Mouse (Mus musculus): ENCODE results near the gene Secisbp2. TPM values are rescaled to one million over a fixed set of nuclear protein-coding genes. Genes with fewer than 3 reads are reported as not detected.
"Not testable (repeated sequence)": the region's sequence is repeated elsewhere in the genome, so short reads cannot be mapped to it uniquely, and the experiment has no call there.

The Secisbp2 gene
- polyA plus RNA-seq, 1 experiment from 2014 or later = 32.0 TPM

- Histone ChIP-seq H3K4me3 (peak overlapping the region; percentile 88), H3K4me1 (peaks cover 49% of the 10 kb centered on the region), H3K9me3 (replicated peaks) (no peaks in the 10 kb centered on the region), H3K27ac (replicated peaks) (peak overlapping the region; percentile 98), H3K27me3 (ENCODE audit: low read depth, poor library complexity, severe bottlenecking) (no peaks in the 10 kb centered on the region), H3K36me3 (peaks cover 16% of the 10 kb centered on the region)
- 27% methylated on average over 3 of the region's 3 CpGs for WGBS
- DNase-seq (ENCODE audit: low spot score) = no peak
Measured at GRCm38 (mm10) chr13:51646362-51647027, 5.0 kb upstream of the Secisbp2 start.

GRCm38 (mm10) chr13:51647770-51648169 is 3.7 kb upstream of the Secisbp2 start:
- Histone ChIP-seq H3K4me1 (peaks cover 54% of the 10 kb centered on the region), H3K27me3 (ENCODE audit: low read depth, poor library complexity, severe bottlenecking) (no peaks in the 10 kb centered on the region), H3K9me3 (replicated peaks) (no peaks in the 10 kb centered on the region), H3K27ac (replicated peaks) (no peak overlapping the region), H3K36me3 (peaks cover 21% of the 10 kb centered on the region), H3K4me3 (peak overlapping the region; percentile 88)
- DNase-seq (ENCODE audit: low spot score) = no peak
- 94% methylated on average over 3 of the region's 3 CpGs for WGBS

GRCm38 (mm10) chr13:51648237-51648636 is 3.3 kb upstream of the Secisbp2 start:
- no peak for DNase-seq (ENCODE audit: low spot score)
- Histone ChIP-seq H3K9me3 (replicated peaks) (no peaks in the 10 kb centered on the region), H3K27ac (replicated peaks) (no peak overlapping the region), H3K4me3 (peak overlapping the region; percentile 88; the same call in 1 of the 2 replicates), H3K4me1 (peaks cover 56% of the 10 kb centered on the region), H3K36me3 (peaks cover 26% of the 10 kb centered on the region), H3K27me3 (ENCODE audit: low read depth, poor library complexity, severe bottlenecking) (no peaks in the 10 kb centered on the region)
- 91% methylated on average over 4 of the region's 4 CpGs for WGBS

- no peaks in the 10 kb centered on the region for H3K27me3 ChIP-seq (ENCODE audit: low read depth, poor library complexity, severe bottlenecking)
- H3K9me3 ChIP-seq (replicated peaks) = no peaks in the 10 kb centered on the region
- peaks cover 50% of the 10 kb centered on the region for H3K4me1 ChIP-seq
- DNase-seq (ENCODE audit: low spot score) = no peak
- WGBS = 45% methylated on average over 1 of the region's 1 CpGs
- H3K36me3 ChIP-seq = peaks cover 41% of the 10 kb centered on the region
- H3K27ac ChIP-seq (replicated peaks) = no peak overlapping the region
- no peak overlapping the region for H3K4me3 ChIP-seq
Measured at GRCm38 (mm10) chr13:51649740-51650139, 1.8 kb upstream of the Secisbp2 start.

GRCm38 (mm10) chr13:51653159-51653558 is 1.7 kb downstream of the Secisbp2 start:
- no peak for DNase-seq (ENCODE audit: low spot score)
- H3K36me3 ChIP-seq = peaks cover 75% of the 10 kb centered on the region
- peaks cover 28% of the 10 kb centered on the region for H3K4me1 ChIP-seq
- no peak overlapping the region for H3K27ac ChIP-seq (replicated peaks)
- H3K9me3 ChIP-seq (replicated peaks) = no peaks in the 10 kb centered on the region
- no peaks in the 10 kb centered on the region for H3K27me3 ChIP-seq (ENCODE audit: low read depth, poor library complexity, severe bottlenecking)
- H3K4me3 ChIP-seq = no peak overlapping the region
- 92% methylated on average over 6 of the region's 6 CpGs for WGBS

- 94% methylated on average over 9 of the region's 9 CpGs for whole genome bisulfite sequencing
Measured at GRCm38 (mm10) chr13:51653961-51654360, 2.5 kb downstream of the Secisbp2 start.

GRCm38 (mm10) chr13:51656516-51657235 is 5.2 kb downstream of the Secisbp2 start:
- no peak overlapping the region for H3K27ac ChIP-seq (replicated peaks)
- no peak for DNase-seq (ENCODE audit: low spot score)
- WGBS = 94% methylated on average over 13 of the region's 13 CpGs
- H3K4me3 ChIP-seq = no peak overlapping the region
- H3K9me3 ChIP-seq (replicated peaks) = no peaks in the 10 kb centered on the region
- peaks cover 10% of the 10 kb centered on the region for H3K4me1 ChIP-seq
- H3K36me3 ChIP-seq = peaks cover 93% of the 10 kb centered on the region
- H3K27me3 ChIP-seq (ENCODE audit: low read depth, poor library complexity, severe bottlenecking) = no peaks in the 10 kb centered on the region

More at GRCm38 (mm10) chr13:51653961-51654360, 2.5 kb downstream of the Secisbp2 start:
- H3K4me1 ChIP-seq = peaks cover 20% of the 10 kb centered on the region
- H3K9me3 ChIP-seq (replicated peaks) = no peaks in the 10 kb centered on the region
- no peak overlapping the region for H3K4me3 ChIP-seq
- H3K27ac ChIP-seq (replicated peaks) = no peak overlapping the region
- H3K27me3 ChIP-seq (ENCODE audit: low read depth, poor library complexity, severe bottlenecking) = no peaks in the 10 kb centered on the region
- no peak for DNase-seq (ENCODE audit: low spot score)
- peaks cover 83% of the 10 kb centered on the region for H3K36me3 ChIP-seq

GRCm38 (mm10) chr13:51658094-51658493 is 6.6 kb downstream of the Secisbp2 start:
- Histone ChIP-seq H3K27me3 (ENCODE audit: low read depth, poor library complexity, severe bottlenecking) (no peaks in the 10 kb centered on the region), H3K27ac (replicated peaks) (no peak overlapping the region), H3K36me3 (peaks cover 99% of the 10 kb centered on the region), H3K9me3 (replicated peaks) (no peaks in the 10 kb centered on the region), H3K4me3 (no peak overlapping the region), H3K4me1 (no peaks in the 10 kb centered on the region)
- 97% methylated on average over 3 of the region's 3 CpGs for WGBS
- no peak for DNase-seq (ENCODE audit: low spot score)

GRCm38 (mm10) chr13:51659573-51659972 is 8.1 kb downstream of the Secisbp2 start:
- H3K4me1 ChIP-seq = no peaks in the 10 kb centered on the region
- 93% methylated on average over 7 of the region's 7 CpGs for WGBS
- no peaks in the 10 kb centered on the region for H3K9me3 ChIP-seq (replicated peaks)
- peaks cover 97% of the 10 kb centered on the region for H3K36me3 ChIP-seq
- no peak for DNase-seq (ENCODE audit: low spot score)
- H3K27ac ChIP-seq (replicated peaks) = no peak overlapping the region
- no peak overlapping the region for H3K4me3 ChIP-seq
- H3K27me3 ChIP-seq (ENCODE audit: low read depth, poor library complexity, severe bottlenecking) = no peaks in the 10 kb centered on the region

- Histone ChIP-seq H3K4me1 (no peaks in the 10 kb centered on the region), H3K27ac (replicated peaks) (no peak overlapping the region), H3K9me3 (replicated peaks) (no peaks in the 10 kb centered on the region), H3K27me3 (ENCODE audit: low read depth, poor library complexity, severe bottlenecking) (no peaks in the 10 kb centered on the region), H3K36me3 (peaks cover 97% of the 10 kb centered on the region), H3K4me3 (no peak overlapping the region)
- no peak for DNase-seq (ENCODE audit: low spot score)
- 95% methylated on average over 2 of the region's 2 CpGs for whole genome bisulfite sequencing
Measured at GRCm38 (mm10) chr13:51663561-51663960, 12.1 kb downstream of the Secisbp2 start.

- H3K36me3 ChIP-seq = peaks cover 90% of the 10 kb centered on the region
- not testable (repeated sequence) for H3K9me3 ChIP-seq (replicated peaks); H3K27ac ChIP-seq (replicated peaks); H3K27me3 ChIP-seq (ENCODE audit: low read depth, poor library complexity, severe bottlenecking); H3K4me3 ChIP-seq; H3K4me1 ChIP-seq; DNase-seq (ENCODE audit: low spot score)
- 93% methylated on average over 12 of the region's 12 CpGs for WGBS
Measured at GRCm38 (mm10) chr13:51668195-51668594, 16.7 kb downstream of the Secisbp2 start.

GRCm38 (mm10) chr13:51676641-51677040 is 25.1 kb downstream of the Secisbp2 start:
- no peak for DNase-seq (ENCODE audit: low spot score)
- 92% methylated on average over 4 of the region's 4 CpGs for WGBS
- Histone ChIP-seq H3K4me3 (no peak overlapping the region), H3K27me3 (ENCODE audit: low read depth, poor library complexity, severe bottlenecking) (no peaks in the 10 kb centered on the region), H3K36me3 (peaks cover 96% of the 10 kb centered on the region), H3K9me3 (replicated peaks) (no peaks in the 10 kb centered on the region), H3K4me1 (no peaks in the 10 kb centered on the region), H3K27ac (replicated peaks) (no peak overlapping the region)

GRCm38 (mm10) chr13:51677041-51677440 is 25.5 kb downstream of the Secisbp2 start:
- no peak overlapping the region for H3K4me3 ChIP-seq
- no peak for DNase-seq (ENCODE audit: low spot score)
- H3K9me3 ChIP-seq (replicated peaks) = no peaks in the 10 kb centered on the region
- H3K36me3 ChIP-seq = peaks cover 96% of the 10 kb centered on the region
- WGBS = 96% methylated on average over 12 of the region's 12 CpGs
- no peak overlapping the region for H3K27ac ChIP-seq (replicated peaks)
- no peaks in the 10 kb centered on the region for H3K27me3 ChIP-seq (ENCODE audit: low read depth, poor library complexity, severe bottlenecking)
- no peaks in the 10 kb centered on the region for H3K4me1 ChIP-seq

Data from midbrain, embryonic 10.5 days (tissue).